Mouse (Mus musculus) kidney, embryonic 14.5 days (tissue): ENCODE results near the gene Matk. TPM values are rescaled to one million over a fixed set of nuclear protein-coding genes. Genes with fewer than 3 reads are reported as not detected.

Source experiments
- ATAC-seq: fragments of 200-750 bp; cut with Nextera tagmentation; 2 replicates; pipeline ENCODE4 v1.8.0; 2017; ENCODE audit warnings: moderate number of reproducible peaks, mild to moderate bottlenecking, moderate TSS enrichment, moderate library complexity; ENCODE audit not compliant: low FRiP score, low TSS enrichment
- H3K27ac ChIP-seq: fragments of 300-500 bp; sonication (generic); 2 replicates; pipeline ENCODE4 v1.5.1; 2014; ENCODE audit warnings: low read depth, mild to moderate bottlenecking, low read length, moderate library complexity, mixed read lengths
- H3K27me3 ChIP-seq: fragments of 300-500 bp; sonication (generic); 2 replicates; pipeline ENCODE4 v1.6.1; 2014; ENCODE audit warnings: mild to moderate bottlenecking, low read length; ENCODE audit not compliant: control insufficient read depth, insufficient read depth
- H3K36me3 ChIP-seq: fragments of 300-500 bp; sonication (generic); 2 replicates; pipeline ENCODE4 v1.6.1; 2014; ENCODE audit warnings: low read length, mixed read lengths; ENCODE audit not compliant: control insufficient read depth, insufficient read depth
- H3K4me1 ChIP-seq: fragments of 300-500 bp; sonication (generic); 2 replicates; pipeline ENCODE4 v1.6.1; 2014; ENCODE audit warnings: low read length, mixed read lengths; ENCODE audit not compliant: control insufficient read depth, insufficient read depth
- H3K4me2 ChIP-seq: fragments of 300-500 bp; sonication (generic); replicated peaks from 2 replicates; pipeline ENCODE4 v1.6.1; 2014; ENCODE audit warnings: low read depth, mild to moderate bottlenecking, low read length
- H3K4me3 ChIP-seq: fragments of 300-500 bp; sonication (generic); 2 replicates; pipeline ENCODE4 v1.5.1; 2014; ENCODE audit warnings: mild to moderate bottlenecking, low read length
- H3K9ac ChIP-seq: fragments of 300-500 bp; sonication (generic); 2 replicates; pipeline ENCODE4 v1.6.1; 2014; ENCODE audit warnings: low read depth, mild to moderate bottlenecking, low read length, moderate library complexity
- H3K9me3 ChIP-seq: fragments of 300-500 bp; sonication (generic); 2 replicates; pipeline ENCODE4 v1.6.1; 2016; ENCODE audit warnings: low read length; ENCODE audit not compliant: control insufficient read depth
- WGBS: fragments of 180-500 bp; shearing (Covaris S2); extraction: QIAGEN DNeasy Blood & Tissue Kit; methylation state at CpG from one replicate; pipeline ENCODE4 v1.1.7; 2014; 5-methylcytosine and 5-hydroxymethylcytosine counted together
- polyA plus RNA-seq: library from polyadenylated mRNA; unstranded; fragments of >200 nt; fragmentation: Nextera tagmentation; extraction: Ambion mirVana; gene quantifications from 2 replicates; pipeline ENCODE4 v1.2.1, GENCODE M21; 2014

Matk gene
- polyA plus RNA-seq, 1 experiment from 2014 or later: 5.4 TPM

DNA sequence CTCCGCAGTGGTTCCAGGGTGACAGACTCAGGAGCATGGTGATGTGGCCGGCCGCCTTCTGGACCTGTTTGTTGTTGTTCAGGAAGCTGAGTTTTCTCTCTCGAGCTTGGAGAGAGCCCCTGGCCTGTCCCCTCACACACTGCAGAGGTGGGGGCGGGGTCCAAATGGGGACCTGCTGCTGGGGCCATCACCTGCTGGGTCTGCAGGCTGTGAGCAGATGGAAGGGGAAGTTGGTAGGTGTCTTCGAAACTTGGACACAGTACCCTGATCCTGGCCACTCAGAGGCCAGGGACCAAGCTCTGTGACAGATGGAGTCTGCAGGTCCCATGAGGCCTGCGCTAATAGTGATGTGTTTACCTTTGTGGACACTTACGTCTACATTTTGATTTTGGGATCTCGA lies 48.6 kb downstream of the Matk start:
- Histone ChIP-seq H3K4me3 (no peak overlapping the region), H3K27ac (no peak overlapping the region), H3K27me3 (no peaks in the 10 kb centered on the region), H3K9ac (no peak overlapping the region), H3K9me3 (no peaks in the 10 kb centered on the region), H3K4me1 (peaks cover 45% of the 10 kb centered on the region), H3K4me2 (no peak overlapping the region), H3K36me3 (peaks cover 7% of the 10 kb centered on the region)
- no peak for ATAC-seq
- WGBS: 74% methylated on average over 9 of the region's 9 CpGs

DNA sequence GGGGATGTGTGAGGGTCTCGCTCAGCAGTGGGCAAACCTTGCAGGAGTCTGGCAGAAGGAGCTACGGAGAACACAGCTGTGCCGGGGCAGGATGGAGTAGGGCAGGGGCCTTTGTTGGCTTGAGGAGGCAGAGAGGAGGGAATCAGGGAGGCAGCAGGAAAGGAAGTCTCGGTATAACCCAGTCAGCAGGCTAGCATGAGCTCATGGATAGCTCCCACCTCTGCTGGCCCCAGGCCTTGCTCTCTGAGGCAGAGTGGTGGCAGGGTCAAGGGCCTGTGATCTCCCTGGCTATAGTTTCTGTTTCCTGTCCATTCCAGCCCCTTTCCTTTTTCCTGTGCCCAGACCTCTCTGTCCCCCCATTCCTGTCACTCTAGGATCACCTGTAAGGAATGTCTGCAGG lies 49.6 kb downstream of the Matk start:
- no peak overlapping the region for H3K4me2 ChIP-seq
- H3K27me3 ChIP-seq: no peaks in the 10 kb centered on the region
- no peak for ATAC-seq
- H3K9me3 ChIP-seq: no peaks in the 10 kb centered on the region
- H3K36me3 ChIP-seq: peaks cover 17% of the 10 kb centered on the region
- H3K4me1 ChIP-seq: peaks cover 45% of the 10 kb centered on the region
- no peak overlapping the region for H3K4me3 ChIP-seq
- H3K27ac ChIP-seq: no peak overlapping the region
- 61% methylated on average over 4 of the region's 4 CpGs for WGBS
- no peak overlapping the region for H3K9ac ChIP-seq

GRCm38 (mm10) chr10:81302781-81303218 lies 50.1 kb downstream of the Matk start:
- Histone ChIP-seq H3K4me1 (peaks cover 40% of the 10 kb centered on the region), H3K27ac (0 out of 2 replicates have a peak overlapping the region, but pooled peaks have one; percentile 7)

GRCm38 (mm10) chr10:81303258-81303657 lies 50.5 kb downstream of the Matk start:
- Histone ChIP-seq H3K27ac (0 out of 2 replicates have a peak overlapping the region, but pooled peaks have one; percentile 7), H3K9ac (peak overlapping the region; percentile 28; the same call in 1 of the 2 replicates), H3K27me3 (no peaks in the 10 kb centered on the region), H3K9me3 (no peaks in the 10 kb centered on the region), H3K36me3 (peaks cover 26% of the 10 kb centered on the region), H3K4me3 (no peak overlapping the region), H3K4me2 (no peak overlapping the region; the same call in 1 of the 2 replicates), H3K4me1 (peaks cover 39% of the 10 kb centered on the region; the same call in 1 of the 2 replicates)
- whole genome bisulfite sequencing: 73% methylated on average over 10 of the region's 10 CpGs
- no peak for ATAC-seq

More at GRCm38 (mm10) chr10:81302781-81303218, 50.1 kb downstream of the Matk start:
- Histone ChIP-seq H3K9ac (0 out of 2 replicates have a peak overlapping the region, but pooled peaks have one; percentile 28), H3K4me3 (no peak overlapping the region), H3K36me3 (peaks cover 22% of the 10 kb centered on the region), H3K4me2 (no peak overlapping the region; the same call in 1 of the 2 replicates), H3K9me3 (no peaks in the 10 kb centered on the region), H3K27me3 (no peaks in the 10 kb centered on the region)
- no peak for ATAC-seq
- WGBS: 71% methylated on average over 14 of the region's 14 CpGs

- Histone ChIP-seq H3K9ac (no peak overlapping the region), H3K4me1 (peaks cover 36% of the 10 kb centered on the region; the same call in 1 of the 2 replicates), H3K36me3 (peaks cover 30% of the 10 kb centered on the region), H3K4me3 (no peak overlapping the region), H3K27ac (no peak overlapping the region), H3K27me3 (no peaks in the 10 kb centered on the region), H3K4me2 (no peak overlapping the region), H3K9me3 (no peaks in the 10 kb centered on the region)
- ATAC-seq: no peak
- 67% methylated on average over 7 of the region's 7 CpGs for WGBS
These were observed 51.0 kb downstream of the Matk start for GRCm38 (mm10) chr10:81303761-81304160.

DNA sequence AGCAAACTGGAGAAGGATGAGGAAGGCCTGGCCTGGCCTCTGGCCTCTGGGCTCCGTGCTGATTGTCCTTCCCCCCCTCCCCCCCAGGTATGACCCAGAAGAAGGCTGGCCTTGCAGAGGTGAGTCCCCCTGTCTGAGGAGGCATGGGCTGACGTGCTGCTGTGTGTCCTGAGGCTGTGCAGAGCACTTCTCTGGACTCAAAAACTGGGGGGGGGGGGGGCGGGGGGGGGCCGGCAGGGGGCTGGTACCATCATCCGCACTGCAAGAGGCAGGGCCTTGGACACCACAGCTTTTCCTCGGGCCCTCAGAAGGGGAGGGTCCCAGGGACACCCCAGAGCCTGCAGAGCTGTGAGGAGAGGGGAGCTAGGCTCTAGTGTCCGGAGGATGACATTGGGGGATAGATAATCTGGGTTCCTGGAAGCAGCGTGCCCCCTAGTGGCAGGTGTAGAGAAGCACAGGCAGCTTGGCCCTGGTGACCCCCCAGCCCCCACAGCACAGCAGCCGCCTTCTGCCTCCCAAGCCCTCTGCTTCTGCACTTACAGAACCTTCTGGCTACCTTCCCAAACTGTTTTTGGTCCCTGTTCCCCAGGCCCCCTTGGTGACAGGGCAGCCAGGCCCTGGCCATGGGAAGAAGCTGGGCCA lies 52.0 kb downstream of the Matk start:
- no peak overlapping the region for H3K9ac ChIP-seq
- peaks cover 40% of the 10 kb centered on the region for H3K36me3 ChIP-seq
- no peaks in the 10 kb centered on the region for H3K27me3 ChIP-seq
- ATAC-seq: peak; percentile 38; the same call in 1 of the 2 replicates
- 22% methylated on average over 5 of the region's 9 CpGs for WGBS
- no peak overlapping the region for H3K27ac ChIP-seq
- no peak overlapping the region for H3K4me2 ChIP-seq
- H3K4me3 ChIP-seq: no peak overlapping the region
- peaks cover 28% of the 10 kb centered on the region; the same call in 1 of the 2 replicates for H3K4me1 ChIP-seq
- no peaks in the 10 kb centered on the region for H3K9me3 ChIP-seq

- Histone ChIP-seq H3K36me3 (peaks cover 50% of the 10 kb centered on the region), H3K27me3 (no peaks in the 10 kb centered on the region), H3K9me3 (no peaks in the 10 kb centered on the region), H3K4me3 (no peak overlapping the region), H3K9ac (no peak overlapping the region), H3K4me1 (peaks cover 19% of the 10 kb centered on the region; the same call in 1 of the 2 replicates), H3K4me2 (no peak overlapping the region), H3K27ac (no peak overlapping the region)
- WGBS: 90% methylated on average over 14 of the region's 14 CpGs
- no peak for ATAC-seq
These were observed 52.9 kb downstream of the Matk start for GRCm38 (mm10) chr10:81305663-81306062.

DNA sequence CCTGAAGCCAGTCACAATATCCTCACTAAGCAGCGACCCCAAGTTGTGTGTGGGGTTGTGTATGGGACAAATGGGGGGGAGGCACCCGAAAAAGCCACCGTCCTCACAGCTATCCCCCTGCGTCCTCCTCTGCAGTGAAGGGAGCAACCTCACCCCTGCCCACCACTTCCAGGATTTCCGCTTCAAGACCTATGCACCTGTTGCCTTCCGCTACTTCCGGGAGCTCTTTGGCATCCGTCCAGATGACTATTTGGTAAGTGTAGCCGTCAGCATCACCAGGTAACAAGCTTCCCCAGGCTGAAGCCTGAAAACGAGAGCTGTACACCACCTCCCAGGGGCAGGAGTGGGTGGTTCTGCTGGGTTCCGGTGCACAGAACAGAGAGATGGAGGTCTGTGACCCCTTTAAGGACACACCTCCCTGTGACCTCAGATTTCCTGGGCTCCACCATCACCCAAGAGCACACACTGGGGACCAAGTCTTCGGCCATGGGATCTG lies 53.5 kb downstream of the Matk start:
- no peaks in the 10 kb centered on the region for H3K9me3 ChIP-seq
- H3K9ac ChIP-seq: no peak overlapping the region
- no peak overlapping the region for H3K27ac ChIP-seq
- ATAC-seq: no peak
- H3K36me3 ChIP-seq: peaks cover 55% of the 10 kb centered on the region
- no peak overlapping the region for H3K4me2 ChIP-seq
- WGBS: 95% methylated on average over 12 of the region's 12 CpGs
- H3K27me3 ChIP-seq: no peaks in the 10 kb centered on the region
- H3K4me3 ChIP-seq: no peak overlapping the region
- peaks cover 17% of the 10 kb centered on the region; the same call in 1 of the 2 replicates for H3K4me1 ChIP-seq
